Comparison of ENCODE assay signal across 9 mouse cellular contexts in genomic region chr6:53880530-53881234, GRCm38 (mm10).
DNase-seq lines count a peak whose midpoint lies in the region; ATAC-seq and TF ChIP-seq lines count a peak whose summit lies in the region.
"Had no signal": no experiment of that assay in that cellular context is flagged by ENCODE, and none has a peak within 500 bp of the region (broad histone marks: within the 10 kb centered on the region; RNA-seq: fewer than 3 reads in every experiment).

No protein-coding gene starts in this region.

- no peak overlapping the region for H3K4me3 ChIP-seq in testis, adult 2 months (ENCODE audit: control insufficient read depth, low read depth, low read length)
- no peak overlapping the region for H3K4me3 ChIP-seq in embryonic facial prominence, embryonic 13.5 days
- no peak overlapping the region for H3K4me3 ChIP-seq in intestine, postnatal 0 days (ENCODE audit: low read depth, low read length)

- peak overlapping the region; percentile 26; the same call in 1 of the 2 replicates for H3K27ac ChIP-seq in testis, adult 2 months (ENCODE audit: control insufficient read depth, insufficient read depth, low read depth, low read length)
- H3K27ac ChIP-seq in embryonic facial prominence, embryonic 13.5 days, result no peak overlapping the region; the same call in 1 of the 2 replicates
- peak overlapping the region; percentile 46; the same call in 1 of the 2 replicates for H3K27ac ChIP-seq in intestine, postnatal 0 days (ENCODE audit: low read depth, low read length)
- H3K27ac ChIP-seq: macrophage had no signal

- no peak for ATAC-seq in embryonic facial prominence, embryonic 13.5 days (ENCODE audit: insufficient number of reproducible peaks, insufficient read depth, low FRiP score, low TSS enrichment, low read depth)
- no peak for ATAC-seq in intestine, postnatal 0 days

- H3K9me3 ChIP-seq in embryonic facial prominence, embryonic 13.5 days, result no peaks in the 10 kb centered on the region
- H3K9me3 ChIP-seq in intestine, postnatal 0 days (ENCODE audit: control insufficient read depth), result no peaks in the 10 kb centered on the region

- H3K27me3 ChIP-seq in testis, adult 2 months (ENCODE audit: control insufficient read depth, insufficient read depth, low read length), result no peaks in the 10 kb centered on the region
- H3K27me3 ChIP-seq in embryonic facial prominence, embryonic 13.5 days, result no peaks in the 10 kb centered on the region
- H3K27me3 ChIP-seq in intestine, postnatal 0 days (replicated peaks; ENCODE audit: control insufficient read depth, insufficient read depth, low read length), result no peaks in the 10 kb centered on the region

- H3K4me2 ChIP-seq in embryonic facial prominence, embryonic 13.5 days, result peak overlapping the region; percentile 44
- peak overlapping the region; percentile 39 for H3K4me2 ChIP-seq in intestine, postnatal 0 days (replicated peaks; ENCODE audit: low read depth)

- no peak for DNase-seq in testis, postnatal 14 days (ENCODE audit: low spot score)
- peak; percentile 62 for DNase-seq in lung, postnatal 36 days
- no peak for DNase-seq in yolk sac, embryonic 10.5 days (ENCODE audit: low spot score)
- DNase-seq in gastrocnemius, adult 18-20 months (ENCODE audit: low spot score), result no peak
- DNase-seq in ovary, adult 18-20 months (ENCODE audit: low spot score), result no peak

- 13% methylated on average over 14 of the region's 14 CpGs for WGBS in embryonic facial prominence, embryonic 13.5 days
- 42% methylated on average over 14 of the region's 14 CpGs for WGBS in intestine, postnatal 0 days

- no peak for TF ChIP-seq CTCF in testis, adult 2 months (IDR thresholded peaks at IDR 0.05; ENCODE audit: control insufficient read depth, insufficient read depth, insufficient replicate concordance, low read depth, low read length)
- no peak for TF ChIP-seq CTCF in intestine, postnatal 0 days (IDR thresholded peaks at IDR 0.05; ENCODE audit: low read depth)

- H3K4me1 ChIP-seq in testis, adult 2 months (ENCODE audit: control insufficient read depth, insufficient read depth, low read length), result 0 out of 2 replicates have a peak, but pooled peaks cover 2% of the 10 kb centered on the region
- peaks cover 35% of the 10 kb centered on the region for H3K4me1 ChIP-seq in embryonic facial prominence, embryonic 13.5 days
- H3K4me1 ChIP-seq in intestine, postnatal 0 days (replicated peaks; ENCODE audit: control insufficient read depth, insufficient read depth, low read length), result 0 out of 2 replicates have a peak, but pooled peaks cover 1% of the 10 kb centered on the region

- H3K9ac ChIP-seq in embryonic facial prominence, embryonic 13.5 days, result no peak overlapping the region
- H3K9ac ChIP-seq in intestine, postnatal 0 days (ENCODE audit: low read depth, low read length), result no peak overlapping the region

- no peak for TF ChIP-seq POLR2A in testis, adult 2 months (IDR thresholded peaks at IDR 0.05; ENCODE audit: control insufficient read depth, low read depth, low read length)

- H3K36me3 ChIP-seq in testis, adult 2 months (ENCODE audit: control insufficient read depth, insufficient read depth, low read length), result no peaks in the 10 kb centered on the region
- H3K36me3 ChIP-seq in embryonic facial prominence, embryonic 13.5 days, result no peaks in the 10 kb centered on the region
- no peaks in the 10 kb centered on the region for H3K36me3 ChIP-seq in intestine, postnatal 0 days (ENCODE audit: control insufficient read depth, insufficient read depth)
